Mouse (Mus musculus): Measurements from ENCODE around the gene Etnk1. TPM values are rescaled to one million over a fixed set of nuclear protein-coding genes. Genes with fewer than 3 reads are reported as not detected.

Etnk1 gene
- polyA plus RNA-seq, 1 experiment from 2014 or later: 13.4 TPM

DNA sequence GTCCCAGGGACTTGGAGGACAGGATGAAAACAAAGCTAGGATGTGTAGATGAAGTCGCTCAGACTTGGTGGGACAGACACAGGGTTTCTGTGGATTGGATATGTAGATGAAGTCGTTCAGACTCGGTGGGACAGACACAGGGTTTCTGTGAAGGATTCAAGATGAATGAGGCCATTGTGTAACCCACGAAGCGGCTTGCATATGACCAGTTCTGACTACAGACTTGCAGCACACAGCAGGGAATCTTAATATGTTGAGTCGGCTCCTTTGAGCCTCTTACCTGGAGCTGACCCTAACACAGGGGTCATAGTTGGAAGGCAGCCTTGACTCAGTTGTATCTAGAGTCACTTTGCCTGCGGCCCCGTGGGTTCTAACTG lies 94.3 kb downstream of the Etnk1 start:
- H3K9ac ChIP-seq (ENCODE audit: low read length): no peak overlapping the region
- H3K27ac ChIP-seq (ENCODE audit: low read length): no peak overlapping the region
- no peak overlapping the region for H3K4me3 ChIP-seq (ENCODE audit: low read length)
- no peaks in the 10 kb centered on the region for H3K36me3 ChIP-seq (ENCODE audit: control insufficient read depth, insufficient read depth)
- no peaks in the 10 kb centered on the region for H3K9me3 ChIP-seq (replicated peaks; ENCODE audit: control insufficient read depth, low read length)
- no peaks in the 10 kb centered on the region for H3K4me1 ChIP-seq (ENCODE audit: control insufficient read depth, insufficient read depth, low read length)
- H3K27me3 ChIP-seq (ENCODE audit: control insufficient read depth, insufficient read depth, low read length): no peaks in the 10 kb centered on the region
- ATAC-seq (replicated peaks; ENCODE audit: extremely low read depth, insufficient read depth, low FRiP score): no peak
- 77% methylated on average over 8 of the region's 8 CpGs for WGBS
- H3K4me2 ChIP-seq (ENCODE audit: low read depth, low read length): no peak overlapping the region

DNA sequence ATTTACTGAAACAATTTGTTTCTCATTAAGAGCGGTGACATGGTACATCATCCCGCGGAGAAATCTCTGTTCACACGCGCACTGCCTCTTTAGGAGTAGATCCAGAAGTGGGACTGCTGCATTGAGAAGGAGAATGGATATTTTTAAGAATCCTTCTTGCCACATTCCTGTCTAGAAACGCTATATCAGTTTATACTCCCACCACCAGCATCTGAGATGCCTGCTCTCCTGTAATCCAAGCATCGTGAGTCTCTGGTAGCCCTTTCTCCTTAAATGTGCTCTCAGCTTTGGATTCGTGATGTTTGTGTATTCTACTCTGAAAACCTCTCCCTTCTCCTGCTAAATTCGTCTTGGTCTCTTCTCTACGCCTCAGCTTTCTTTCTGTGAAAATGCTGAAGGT lies 98.5 kb downstream of the Etnk1 start:
- Histone ChIP-seq H3K4me2 (ENCODE audit: low read depth, low read length) (no peak overlapping the region), H3K27ac (ENCODE audit: low read length) (no peak overlapping the region), H3K9me3 (replicated peaks; ENCODE audit: control insufficient read depth, low read length) (no peaks in the 10 kb centered on the region), H3K27me3 (ENCODE audit: control insufficient read depth, insufficient read depth, low read length) (no peaks in the 10 kb centered on the region), H3K9ac (ENCODE audit: low read length) (no peak overlapping the region), H3K4me3 (ENCODE audit: low read length) (no peak overlapping the region), H3K36me3 (ENCODE audit: control insufficient read depth, insufficient read depth) (no peaks in the 10 kb centered on the region), H3K4me1 (ENCODE audit: control insufficient read depth, insufficient read depth, low read length) (no peaks in the 10 kb centered on the region)
- 82% methylated on average over 10 of the region's 10 CpGs for WGBS
- ATAC-seq (replicated peaks; ENCODE audit: extremely low read depth, insufficient read depth, low FRiP score): no peak

DNA sequence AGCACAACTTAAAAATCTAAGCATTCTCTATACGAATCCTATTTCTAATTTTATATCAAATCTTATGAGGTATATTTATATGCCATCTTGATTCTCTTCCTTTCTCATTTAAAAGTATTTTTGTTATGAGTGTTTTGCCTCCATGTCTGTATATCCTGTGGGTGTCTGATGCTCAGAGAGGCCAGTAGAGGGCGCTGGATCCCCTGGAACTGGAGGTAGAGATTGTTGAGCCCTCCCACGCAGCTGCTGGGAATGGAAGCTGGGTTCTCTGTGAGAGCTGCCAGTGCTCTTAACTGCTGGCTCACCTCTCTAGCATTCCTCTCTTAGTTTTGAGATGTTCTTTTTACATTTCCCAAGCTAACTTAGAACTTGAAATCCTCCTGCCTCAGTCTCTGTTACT lies 112.2 kb downstream of the Etnk1 start:
- peaks cover 1% of the 10 kb centered on the region for H3K4me1 ChIP-seq (ENCODE audit: control insufficient read depth, insufficient read depth, low read length)
- no peak for ATAC-seq (replicated peaks; ENCODE audit: extremely low read depth, insufficient read depth, low FRiP score)
- no peak overlapping the region for H3K4me2 ChIP-seq (ENCODE audit: low read depth, low read length)
- H3K36me3 ChIP-seq (ENCODE audit: control insufficient read depth, insufficient read depth): no peaks in the 10 kb centered on the region
- no peak overlapping the region for H3K4me3 ChIP-seq (ENCODE audit: low read length)
- H3K9ac ChIP-seq (ENCODE audit: low read length): no peak overlapping the region
- H3K27ac ChIP-seq (ENCODE audit: low read length): no peak overlapping the region
- H3K27me3 ChIP-seq (ENCODE audit: control insufficient read depth, insufficient read depth, low read length): no peaks in the 10 kb centered on the region
- 54% methylated on average over 3 of the region's 3 CpGs for WGBS
- H3K9me3 ChIP-seq (replicated peaks; ENCODE audit: control insufficient read depth, low read length): no peaks in the 10 kb centered on the region; the same call in 1 of the 2 replicates

Other genes with a start within 250 kb of the Etnk1 start
- 0.99 and 2.0 TPM in 2 replicates for gene St8sia1, start 202.8 kb upstream of the Etnk1 start, polyA plus RNA-seq (2015; fragmentation: Nextera tagmentation; extraction: Ambion mirVana)
- 19.9 and 23.7 TPM in 2 replicates for gene C2cd5, start 67.1 kb upstream of the Etnk1 start, polyA plus RNA-seq (2015; fragmentation: Nextera tagmentation; extraction: Ambion mirVana)